Mouse (Mus musculus) myocyte (in vitro differentiated cells): ENCODE measurements at regions not wholly inside any gene's neighbourhood (a gene's known extent, or its start where the extent isn't known, plus 50 kb on each side); places are given as distances from the start of the nearest gene placed in this dataset.

ENCODE experiments used
- H3K27me3 ChIP-seq: one replicate; pipeline ENCODE4 v1.6.1; 2011; ENCODE audit not compliant: control insufficient read depth, insufficient read depth, insufficient read length
- H3K36me3 ChIP-seq: one replicate; pipeline ENCODE4 v1.6.1; 2011; ENCODE audit not compliant: control insufficient read depth, insufficient read depth
- H3K4me2 ChIP-seq: one replicate; pipeline ENCODE4 v1.6.1; 2011; ENCODE audit warnings: low read depth, control low read depth
- H3K4me3 ChIP-seq: one replicate; pipeline ENCODE4 v1.5.1; 2011; ENCODE audit warnings: mild to moderate bottlenecking, control low read depth, moderate library complexity
- H3K79me2 ChIP-seq: one replicate; pipeline ENCODE4 v1.6.1; 2011; ENCODE audit not compliant: control insufficient read depth, insufficient read depth
- H3ac ChIP-seq: one replicate; pipeline ENCODE4 v1.6.1; 2011; ENCODE audit not compliant: control insufficient read depth, insufficient read length
- CEBPB ChIP-seq: IDR thresholded peaks from 2 replicates; pipeline ENCODE4 v1.6.1; 2011; ENCODE audit warnings: mild to moderate bottlenecking, moderate library complexity; ENCODE audit not compliant: poor library complexity, insufficient read depth, severe bottlenecking
- E2F4 ChIP-seq: IDR thresholded peaks from one replicate; pipeline ENCODE4 v1.6.1; 2011; ENCODE audit warnings: mild to moderate bottlenecking, control low read depth, moderate library complexity; ENCODE audit not compliant: insufficient read depth
- MAX ChIP-seq: IDR thresholded peaks from one replicate; pipeline ENCODE4 v1.6.1; 2011; ENCODE audit warnings: low read depth, mild to moderate bottlenecking, control low read depth
- MYOD1 ChIP-seq, 3 experiments: IDR thresholded peaks; one replicate each; pipeline ENCODE4 v1.6.1; 2011; ENCODE audit warnings: control low read depth in 2 of 3, low read depth in 2 of 3, mild to moderate bottlenecking in 2 of 3, moderate library complexity in 1 of 3; ENCODE audit not compliant: insufficient read length in 2 of 3, control insufficient read depth in 1 of 3
- MYOG ChIP-seq, 3 experiments: IDR thresholded peaks; one replicate each; pipeline ENCODE4 v1.6.1; 2011; ENCODE audit warnings: control low read depth in 2 of 3, low read depth in 2 of 3, mild to moderate bottlenecking in 2 of 3; ENCODE audit not compliant: insufficient read length in 2 of 3, control insufficient read depth in 1 of 3, insufficient read depth in 1 of 3
- POLR2A ChIP-seq: IDR thresholded peaks from one replicate; pipeline ENCODE4 v1.6.1; 2011; ENCODE audit warnings: low read depth, mild to moderate bottlenecking, control low read depth, moderate library complexity; ENCODE audit not compliant: insufficient read length
- POLR2AphosphoS2 ChIP-seq: IDR thresholded peaks from one replicate; pipeline ENCODE4 v1.6.1; 2011; ENCODE audit warnings: low read depth, control low read depth; ENCODE audit not compliant: insufficient read length
- REST ChIP-seq: IDR thresholded peaks from one replicate; pipeline ENCODE4 v1.6.1; 2011; ENCODE audit warnings: mild to moderate bottlenecking, control low read depth, moderate library complexity; ENCODE audit not compliant: insufficient read depth, insufficient read length
- SRF ChIP-seq: IDR thresholded peaks from one replicate; pipeline ENCODE4 v1.6.1; 2011; ENCODE audit warnings: low read depth; ENCODE audit not compliant: control insufficient read depth, insufficient read length
- TCF12 ChIP-seq: IDR thresholded peaks from one replicate; pipeline ENCODE4 v1.6.1; 2011; ENCODE audit warnings: mild to moderate bottlenecking, control low read depth; ENCODE audit not compliant: poor library complexity, insufficient read depth, severe bottlenecking
- TCF3 ChIP-seq: IDR thresholded peaks from one replicate; pipeline ENCODE4 v1.6.1; 2011; ENCODE audit warnings: low read depth, control low read depth; ENCODE audit not compliant: insufficient read length
- USF1 ChIP-seq: IDR thresholded peaks from one replicate; pipeline ENCODE4 v1.6.1; 2011; ENCODE audit warnings: low read depth, mild to moderate bottlenecking, control low read depth, moderate library complexity

DNA sequence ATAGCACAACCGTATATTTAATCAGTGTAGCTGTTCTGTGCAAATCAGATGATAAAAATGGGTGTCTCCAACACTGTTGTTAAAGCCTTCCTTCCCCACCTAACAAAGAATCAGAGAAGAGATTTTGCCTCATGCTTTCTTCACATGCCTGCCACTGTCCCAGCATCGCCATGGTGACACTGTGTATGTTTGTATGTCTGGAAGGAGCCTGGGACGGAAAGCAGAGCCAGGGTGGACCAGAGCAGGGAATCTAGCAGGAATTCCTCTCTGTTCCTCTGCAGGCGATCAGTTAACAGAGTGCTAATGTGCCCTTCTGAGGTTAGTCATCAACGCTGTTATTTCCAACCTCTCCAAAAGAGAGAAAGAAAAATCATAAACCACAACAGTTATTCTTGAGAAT, 222.4 kb downstream of the Adamts15 start:
- Histone ChIP-seq H3ac (no peak overlapping the region), H3K4me3 (no peak overlapping the region), H3K4me2 (no peak overlapping the region), H3K36me3 (no peaks in the 10 kb centered on the region), H3K27me3 (no peaks in the 10 kb centered on the region), H3K79me2 (no peaks in the 10 kb centered on the region)
- TF ChIP-seq SRF (no peak), E2F4 (no peak), TCF3 (no peak), CEBPB (no peak), POLR2AphosphoS2 (no peak), MYOD1 (IDR thresholded peaks at IDR 0.05; ENCODE audit: control insufficient read depth in 1 of 3, insufficient read length in 2 of 3, low read depth in 2 of 3) (no peak), POLR2A (no peak), MAX (no peak), TCF12 (no peak), REST (no peak)

DNA sequence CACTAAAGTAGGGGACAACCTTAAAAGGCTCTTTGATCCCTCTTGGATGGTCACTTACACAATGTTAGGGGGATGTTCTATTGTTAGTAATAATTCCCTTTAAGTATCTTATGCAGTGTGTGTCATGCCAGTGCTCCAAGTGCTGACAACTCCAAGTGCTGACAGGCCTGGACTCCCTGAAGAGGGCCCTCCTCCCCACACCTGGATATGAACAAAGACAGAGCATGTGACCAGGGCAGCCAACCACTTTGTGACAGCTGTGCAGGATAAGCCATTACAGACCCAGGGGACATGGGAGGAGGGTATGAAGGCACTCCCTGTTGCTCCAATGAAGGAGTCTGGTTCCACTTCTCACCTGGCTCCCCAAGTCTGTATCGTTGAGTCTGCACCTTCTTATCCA, 224.7 kb downstream of the Adamts15 start:
- TF ChIP-seq CEBPB, result no peak
- TF ChIP-seq MYOD1 (IDR thresholded peaks at IDR 0.05; ENCODE audit: control insufficient read depth in 1 of 3, insufficient read length in 2 of 3, low read depth in 2 of 3), result no peak
- no peak for TF ChIP-seq SRF
- TF ChIP-seq POLR2AphosphoS2, result no peak
- TF ChIP-seq POLR2A, result no peak
- no peak for TF ChIP-seq MAX
- TF ChIP-seq TCF12, result no peak
- no peak for TF ChIP-seq MYOG (IDR thresholded peaks at IDR 0.05; ENCODE audit: control insufficient read depth in 1 of 3, insufficient read depth in 1 of 3, insufficient read length in 2 of 3, low read depth in 2 of 3)
- TF ChIP-seq REST, result no peak
- TF ChIP-seq E2F4, result no peak
- Histone ChIP-seq H3ac (no peak overlapping the region), H3K4me3 (no peak overlapping the region)

DNA sequence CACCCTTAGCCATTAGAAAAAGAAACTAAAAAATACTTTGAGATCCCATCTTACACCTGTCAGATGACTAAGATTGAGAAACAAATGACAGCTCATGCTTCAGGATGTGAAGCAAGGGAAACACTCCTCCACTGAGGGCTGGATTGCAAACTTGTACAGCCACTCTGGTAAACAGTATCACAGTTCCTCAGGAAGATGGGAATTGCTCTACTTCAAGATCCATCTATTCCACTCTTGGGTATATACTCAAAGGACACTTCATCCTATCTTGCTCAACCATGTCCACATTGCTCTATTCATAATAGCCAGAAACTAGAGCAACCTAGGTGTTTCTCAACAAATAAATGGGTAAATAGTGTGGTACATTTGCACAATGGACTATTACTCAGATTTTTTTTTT, 241.2 kb downstream of the Snx19 start:
- Histone ChIP-seq H3K79me2 (no peaks in the 10 kb centered on the region), H3K27me3 (no peaks in the 10 kb centered on the region), H3K4me2 (no peak overlapping the region), H3K36me3 (no peaks in the 10 kb centered on the region), H3K4me3 (no peak overlapping the region), H3ac (no peak overlapping the region)
- TF ChIP-seq MYOD1 (IDR thresholded peaks at IDR 0.05; ENCODE audit: control insufficient read depth in 1 of 3, insufficient read length in 2 of 3, low read depth in 2 of 3) (no peak), TCF3 (no peak), USF1 (no peak), POLR2AphosphoS2 (no peak), REST (no peak), E2F4 (no peak), MAX (no peak), TCF12 (no peak), CEBPB (no peak), SRF (no peak), POLR2A (no peak), MYOG (IDR thresholded peaks at IDR 0.05; ENCODE audit: control insufficient read depth in 1 of 3, insufficient read depth in 1 of 3, insufficient read length in 2 of 3, low read depth in 2 of 3) (no peak)

More for the DNA sequence above, 224.7 kb downstream of the Adamts15 start:
- Histone ChIP-seq H3K36me3 (no peaks in the 10 kb centered on the region), H3K4me2 (no peak overlapping the region), H3K79me2 (no peaks in the 10 kb centered on the region), H3K27me3 (no peaks in the 10 kb centered on the region)

DNA sequence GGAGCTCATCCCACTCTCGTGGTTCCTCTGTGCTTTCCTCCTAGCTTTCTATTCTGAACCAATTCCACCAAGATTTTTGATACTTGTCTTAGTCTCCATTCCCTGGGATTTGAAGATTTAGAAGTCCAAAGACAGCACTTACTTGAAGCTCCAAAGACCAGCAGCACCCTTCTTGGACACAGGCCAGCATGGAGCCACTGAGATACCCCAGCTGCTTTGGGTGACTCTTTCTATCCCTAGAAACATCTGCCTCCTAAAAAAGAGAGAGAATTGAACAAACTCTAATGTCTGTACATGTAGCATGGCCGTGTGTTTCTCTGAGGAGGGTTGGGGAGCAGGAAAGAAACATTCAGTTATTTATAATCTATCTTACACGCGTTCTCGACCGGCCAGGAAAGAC, 235.5 kb downstream of the Snx19 start:
- no peak overlapping the region for H3K4me3 ChIP-seq
- H3K27me3 ChIP-seq, result no peaks in the 10 kb centered on the region
- TF ChIP-seq TCF3, result no peak
- no peak for TF ChIP-seq MYOG (IDR thresholded peaks at IDR 0.05; ENCODE audit: control insufficient read depth in 1 of 3, insufficient read depth in 1 of 3, insufficient read length in 2 of 3, low read depth in 2 of 3)
- no peak for TF ChIP-seq MAX
- TF ChIP-seq POLR2AphosphoS2, result no peak
- TF ChIP-seq USF1, result no peak
- TF ChIP-seq SRF, result no peak
- no peak for TF ChIP-seq MYOD1 (IDR thresholded peaks at IDR 0.05; ENCODE audit: control insufficient read depth in 1 of 3, insufficient read length in 2 of 3, low read depth in 2 of 3)
- TF ChIP-seq E2F4, result no peak
- no peak for TF ChIP-seq TCF12
- TF ChIP-seq REST, result no peak
- no peak for TF ChIP-seq POLR2A
- TF ChIP-seq CEBPB, result no peak
- H3K79me2 ChIP-seq, result no peaks in the 10 kb centered on the region
- no peak overlapping the region for H3K4me2 ChIP-seq
- H3ac ChIP-seq, result no peak overlapping the region
- no peaks in the 10 kb centered on the region for H3K36me3 ChIP-seq

DNA sequence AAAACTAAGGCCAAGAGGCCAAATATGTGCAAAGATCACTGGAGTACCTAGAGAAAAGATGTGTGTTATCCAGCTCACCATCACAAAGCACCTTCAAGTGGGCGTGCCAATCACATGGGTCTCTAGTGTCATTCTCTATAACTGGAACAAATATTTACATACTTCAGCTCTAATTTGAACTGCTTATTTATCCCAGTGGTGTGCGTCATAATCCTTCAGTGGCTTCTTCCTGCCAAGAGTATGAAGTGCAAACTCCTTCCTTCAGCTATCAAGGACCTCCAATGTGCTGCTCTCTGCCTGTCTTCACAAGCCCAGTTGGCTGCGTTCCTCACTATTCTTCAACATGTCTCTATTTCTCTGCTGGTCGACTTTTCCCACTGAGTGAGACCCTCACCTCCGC, 227.1 kb downstream of the Snx19 start:
- TF ChIP-seq MAX (no peak), POLR2A (no peak), CEBPB (no peak), MYOD1 (IDR thresholded peaks at IDR 0.05; ENCODE audit: control insufficient read depth in 1 of 3, insufficient read length in 2 of 3, low read depth in 2 of 3) (no peak), MYOG (IDR thresholded peaks at IDR 0.05; ENCODE audit: control insufficient read depth in 1 of 3, insufficient read depth in 1 of 3, insufficient read length in 2 of 3, low read depth in 2 of 3) (no peak), E2F4 (no peak), TCF12 (no peak), TCF3 (no peak), USF1 (no peak), REST (no peak)
- Histone ChIP-seq H3K36me3 (no peaks in the 10 kb centered on the region), H3K27me3 (no peaks in the 10 kb centered on the region), H3K79me2 (no peaks in the 10 kb centered on the region), H3K4me3 (no peak overlapping the region), H3ac (no peak overlapping the region), H3K4me2 (no peak overlapping the region)
